Mouse (Mus musculus) megakaryocyte-erythroid progenitor cell, adult 5 weeks (primary cell): ENCODE measurements around the gene Setmar. TPM values are rescaled to one million over a fixed set of nuclear protein-coding genes. Genes with fewer than 3 reads are reported as not detected.

ENCODE experiments used
- polyA plus RNA-seq: library from polyadenylated mRNA; stranded (reverse); fragments of >175 nt; gene quantifications from 2 replicates; pipeline ENCODE4 v1.2.3, GENCODE M21; 2012

Setmar gene
- polyA plus RNA-seq, result 0.05 and 0.17 TPM in 2 replicates

DNA sequence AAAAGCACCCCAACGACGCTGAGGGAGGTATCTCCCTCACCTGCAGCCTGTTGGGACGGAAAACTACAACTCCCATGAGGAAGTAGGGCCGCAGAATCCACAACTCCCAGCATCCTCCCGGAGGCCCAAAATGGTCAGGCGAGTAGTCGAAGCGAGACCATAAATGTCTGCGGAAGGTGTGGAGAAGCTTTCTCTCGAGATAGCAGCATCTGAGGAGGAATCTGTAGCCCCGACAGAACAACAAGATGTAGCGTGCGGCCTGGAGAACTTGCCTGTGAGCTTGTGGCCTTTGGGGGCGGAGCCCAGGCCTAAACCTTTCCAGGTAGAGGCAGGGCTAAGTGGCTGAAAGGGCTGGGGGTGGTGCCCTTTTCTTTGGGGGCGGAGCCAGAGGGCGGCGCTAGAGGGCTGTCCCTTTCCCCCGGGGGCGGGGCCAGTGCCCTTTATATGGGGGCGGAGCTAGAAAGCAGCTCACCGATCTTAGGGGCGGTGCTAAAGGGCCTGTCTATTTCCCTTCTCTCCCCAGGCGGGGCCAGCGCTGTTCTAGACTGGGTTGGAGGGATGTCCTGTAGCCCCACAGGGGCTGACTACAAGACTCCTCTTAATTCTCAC lies at the start of gene Setmar:
Gene Setmar, plus strand, starts transcription at position 128 of the 609 bp plus-strand sequence.

Other genes starting within 250 kb of the Setmar start
- gene Sumf1, start 120.5 kb downstream of the Setmar start, polyA plus RNA-seq, result 27.2 and 28.1 TPM in 2 replicates
- gene Itpr1, start 148.1 kb downstream of the Setmar start, polyA plus RNA-seq, result 29.3 and 33.4 TPM in 2 replicates